Mouse (Mus musculus) liver, embryonic 14.5 days (tissue): ENCODE measurements at regions not wholly inside any gene's neighbourhood (a gene's known extent, or its start where the extent isn't known, plus 50 kb on each side); places are given as distances from the start of the nearest gene placed in this dataset.

Experiments
- CTCF ChIP-seq: IDR thresholded peaks from 2 replicates; pipeline ENCODE4 v1.5.1; 2016; ENCODE audit warnings: antibody characterized with exemption, low read depth, control low read depth
- EP300 ChIP-seq: IDR thresholded peaks from 2 replicates; pipeline ENCODE4 v1.6.1; 2016; ENCODE audit warnings: antibody characterized with exemption, low read depth

- TF ChIP-seq CTCF = no peak
- no peak for TF ChIP-seq EP300
Measured at GRCm38 (mm10) chr3:15217591-15217990, 114.5 kb downstream of the Gm9733 start.
